Mouse (Mus musculus): ENCODE data around the gene Islr.

DNA sequence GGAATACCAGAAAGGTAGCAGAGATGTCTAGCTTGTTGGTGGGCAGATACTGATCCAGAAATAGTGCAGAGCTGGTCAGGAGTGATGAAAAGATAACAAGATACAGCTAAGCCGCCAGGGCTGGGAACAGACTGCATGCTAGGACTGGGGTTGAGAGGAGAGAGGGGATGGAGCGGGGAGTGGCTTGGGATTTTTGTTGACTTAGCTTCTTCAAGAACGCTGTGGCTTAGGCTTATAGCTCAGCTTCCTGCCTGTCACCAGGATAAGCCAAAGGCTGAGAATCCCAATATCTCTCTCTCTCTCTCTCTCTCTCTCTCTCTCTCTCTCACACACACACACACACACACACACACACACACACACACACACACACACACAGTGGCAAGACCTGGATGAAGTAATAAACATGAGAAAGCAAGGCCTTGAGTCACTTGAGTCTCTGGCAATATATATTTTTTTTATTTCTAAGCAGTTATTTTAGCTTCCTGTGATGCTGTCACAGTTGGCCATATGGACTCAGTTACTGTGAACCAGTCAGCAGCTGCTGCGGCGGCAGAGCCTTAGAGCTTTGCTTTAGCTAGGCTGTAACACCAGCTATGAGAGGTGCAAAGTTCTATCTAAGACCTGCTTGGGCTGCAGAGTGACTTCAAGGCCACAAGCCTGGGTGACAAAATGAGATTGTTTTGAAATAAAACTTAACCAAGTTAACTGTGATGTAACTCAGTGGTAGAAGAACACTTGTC, 28.2 kb downstream of the Islr start:
- TF ChIP-seq CTCF (IDR thresholded peaks at IDR 0.05; ENCODE audit: low read depth, low read length) (no peak), GATA1 (IDR thresholded peaks at IDR 0.05; ENCODE audit: borderline replicate concordance, low read length) (no peak)
